Mouse (Mus musculus): ENCODE data around the gene Brinp2. TPM values are rescaled to one million over a fixed set of nuclear protein-coding genes. Genes with fewer than 3 reads are reported as not detected.

Gene Brinp2
- total RNA-seq (2012; rRNA removed) = 0.03 TPM in 1 of 2 replicates, not detected in the other
- under 1 TPM in 1 of 2 experiments, not detected in 1; 0.03 TPM for polyA plus RNA-seq (2012; ENCODE audit: insufficient read depth in 1 of 2, insufficient read length in 2 of 2, low read depth in 1 of 2, low replicate concordance in 2 of 2, missing spikeins in 1 of 2)

GRCm38 (mm10) chr1:158356051-158356461, at the start of gene Brinp2:
Gene Brinp2 (minus strand): TSS chr1:158356326.
- Histone ChIP-seq H3K27ac (ENCODE audit: control insufficient read depth, low read depth, low read length) (no peak within 1 kb of the TSS), H3K9me3 (replicated peaks; ENCODE audit: insufficient read depth, low read length) (no peaks in the 10 kb centered on the region), H3K27me3 (ENCODE audit: control insufficient read depth in 1 of 2, insufficient read depth in 2 of 2, low read length in 2 of 2) (no peaks in the 10 kb centered on the region), H3K4me3 (ENCODE audit: control insufficient read depth in 1 of 2, insufficient read depth in 1 of 2, low read depth in 2 of 2, low read length in 2 of 2) (no peak within 1 kb of the TSS), H3K4me1 (ENCODE audit: control insufficient read depth in 1 of 2, insufficient read depth in 2 of 2, low read length in 2 of 2) (no peaks in the 10 kb centered on the region), H3K9ac (ENCODE audit: control insufficient read depth, low read depth, low read length, poor library complexity, severe bottlenecking) (no peak within 1 kb of the TSS), H3K79me2 (ENCODE audit: control insufficient read depth, insufficient read depth, low read length, poor library complexity) (no peaks in the 10 kb centered on the region), H3K36me3 (ENCODE audit: control insufficient read depth in 1 of 2, insufficient read depth in 2 of 2, low read length in 2 of 2) (no peaks in the 10 kb centered on the region)
- DNase-seq (ENCODE audit: low read depth, low spot score) = no peak
- TF ChIP-seq ZNF384 (IDR thresholded peaks at IDR 0.05; ENCODE audit: low read depth, low read length) (no peak), HCFC1 (IDR thresholded peaks at IDR 0.05; ENCODE audit: low read depth, low read length) (no peak), BHLHE40 (IDR thresholded peaks at IDR 0.05; ENCODE audit: borderline replicate concordance, low read depth, low read length) (no peak), SMC3 (IDR thresholded peaks at IDR 0.05; ENCODE audit: low read depth, low read length) (no peak), MAX (IDR thresholded peaks at IDR 0.05; ENCODE audit: low read length) (no peak), RAD21 (IDR thresholded peaks at IDR 0.05; ENCODE audit: low read depth, low read length) (no peak), CHD2 (IDR thresholded peaks at IDR 0.05; ENCODE audit: low read length) (no peak), TAL1 (IDR thresholded peaks at IDR 0.05; ENCODE audit: low read length) (no peak), TBP (IDR thresholded peaks at IDR 0.05; ENCODE audit: low read depth, low read length) (no peak), ZKSCAN1 (IDR thresholded peaks at IDR 0.05; ENCODE audit: low read depth, low read length) (no peak), ELF1 (IDR thresholded peaks at IDR 0.05; ENCODE audit: low read depth, low read length) (no peak), E2F4 (IDR thresholded peaks at IDR 0.05; ENCODE audit: borderline replicate concordance, low read depth, low read length) (no peak), MXI1 (IDR thresholded peaks at IDR 0.05; ENCODE audit: low read depth, low read length) (no peak), TCF12 (IDR thresholded peaks at IDR 0.05; ENCODE audit: low read depth, low read length) (no peak)

GRCm38 (mm10) chr1:158400898-158401297, 44.8 kb upstream of the Brinp2 start:
- H3K4me3 ChIP-seq (ENCODE audit: control insufficient read depth in 1 of 2, insufficient read depth in 1 of 2, low read depth in 2 of 2, low read length in 2 of 2) = no peak overlapping the region
- no peaks in the 10 kb centered on the region for H3K79me2 ChIP-seq (ENCODE audit: control insufficient read depth, insufficient read depth, low read length, poor library complexity)
- H3K27me3 ChIP-seq (ENCODE audit: control insufficient read depth in 1 of 2, insufficient read depth in 2 of 2, low read length in 2 of 2) = no peaks in the 10 kb centered on the region; a peak in 1 of 4 replicates
- no peak for DNase-seq (ENCODE audit: low read depth, low spot score)
- TF ChIP-seq MAZ (IDR thresholded peaks at IDR 0.05; ENCODE audit: low read depth, low read length) (no peak), BHLHE40 (IDR thresholded peaks at IDR 0.05; ENCODE audit: borderline replicate concordance, low read depth, low read length) (no peak), RCOR1 (IDR thresholded peaks at IDR 0.05; ENCODE audit: low read depth, low read length) (no peak), ZKSCAN1 (IDR thresholded peaks at IDR 0.05; ENCODE audit: low read depth, low read length) (no peak), TAL1 (IDR thresholded peaks at IDR 0.05; ENCODE audit: low read length) (no peak), KAT2A (conservative IDR thresholded peaks at IDR 0.05; ENCODE audit: low read depth, low read length) (no peak), SMC3 (IDR thresholded peaks at IDR 0.05; ENCODE audit: low read depth, low read length) (no peak)
- H3K9me3 ChIP-seq (replicated peaks; ENCODE audit: insufficient read depth, low read length) = no peaks in the 10 kb centered on the region
- no peak overlapping the region for H3K9ac ChIP-seq (ENCODE audit: control insufficient read depth, low read depth, low read length, poor library complexity, severe bottlenecking)
- H3K36me3 ChIP-seq (ENCODE audit: control insufficient read depth in 1 of 2, insufficient read depth in 2 of 2, low read length in 2 of 2) = no peaks in the 10 kb centered on the region
- H3K4me1 ChIP-seq (ENCODE audit: control insufficient read depth in 1 of 2, insufficient read depth in 2 of 2, low read length in 2 of 2) = no peaks in the 10 kb centered on the region
- H3K27ac ChIP-seq (ENCODE audit: control insufficient read depth, low read depth, low read length) = no peak overlapping the region
